Mouse (Mus musculus): ENCODE data around the gene Dhrs11. TPM values are rescaled to one million over a fixed set of nuclear protein-coding genes. Genes with fewer than 3 reads are reported as not detected.
"Not testable (repeated sequence)": the region's sequence is repeated elsewhere in the genome, so short reads cannot be mapped to it uniquely, and the experiment has no call there.

The Dhrs11 gene
- 8.8 and 9.5 TPM in 2 replicates for polyA plus RNA-seq (2012; rRNA removed)

DNA sequence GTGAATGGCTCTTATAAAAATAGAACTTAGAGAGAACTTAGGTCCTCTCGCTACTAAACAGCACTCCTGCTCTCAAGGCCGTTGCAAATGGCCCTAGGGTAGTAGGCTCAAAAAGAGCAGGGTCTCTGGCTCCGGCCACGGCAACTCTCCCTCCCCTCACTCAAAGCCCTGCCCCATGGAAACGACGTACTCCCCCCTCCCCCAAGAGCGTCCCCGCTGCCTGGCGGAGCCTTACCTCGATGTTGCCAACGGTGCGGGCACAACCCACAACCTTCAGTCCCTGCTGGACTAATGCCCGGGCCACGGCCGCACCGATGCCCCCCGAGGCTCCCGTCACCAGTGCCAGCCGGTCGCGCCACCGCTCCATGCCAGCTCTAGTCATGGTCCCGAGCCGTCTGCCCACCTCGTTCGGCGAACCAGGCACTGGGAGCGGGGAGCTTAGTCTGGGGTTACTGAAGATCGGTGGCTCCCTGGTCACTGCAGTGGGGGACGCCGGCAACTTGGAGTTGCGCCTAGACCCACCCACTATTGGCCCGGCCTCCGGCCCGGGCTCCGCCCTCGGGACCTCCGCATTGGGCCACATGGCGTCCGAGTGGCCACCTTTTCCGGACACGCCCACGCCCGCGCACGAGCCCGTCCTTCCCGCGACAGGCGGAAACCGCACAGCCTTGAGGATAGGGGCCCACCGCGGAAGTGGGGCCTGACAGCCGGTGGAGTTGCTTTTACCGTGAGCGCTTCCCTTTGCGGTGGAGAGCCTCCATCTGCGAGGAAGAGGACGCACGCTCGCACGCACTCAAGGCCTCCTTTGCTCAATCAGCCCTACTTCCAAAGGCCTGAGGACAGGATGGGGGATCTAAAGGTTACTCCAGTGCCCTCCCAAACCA is at the start of gene Dhrs11:
Dhrs11 (minus strand) TSS at position 479 of the 884 bp plus-strand sequence.
- DNase-seq (ENCODE audit: low read depth), result peak; percentile 84
- TF ChIP-seq CTCF (IDR thresholded peaks at IDR 0.05; ENCODE audit: borderline replicate concordance, extremely low read depth, insufficient read depth, insufficient read length) (no peak), POLR2A (IDR thresholded peaks at IDR 0.05; ENCODE audit: borderline replicate concordance, extremely low read depth, insufficient read depth, insufficient read length, poor library complexity, severe bottlenecking) (no peak)

DNA sequence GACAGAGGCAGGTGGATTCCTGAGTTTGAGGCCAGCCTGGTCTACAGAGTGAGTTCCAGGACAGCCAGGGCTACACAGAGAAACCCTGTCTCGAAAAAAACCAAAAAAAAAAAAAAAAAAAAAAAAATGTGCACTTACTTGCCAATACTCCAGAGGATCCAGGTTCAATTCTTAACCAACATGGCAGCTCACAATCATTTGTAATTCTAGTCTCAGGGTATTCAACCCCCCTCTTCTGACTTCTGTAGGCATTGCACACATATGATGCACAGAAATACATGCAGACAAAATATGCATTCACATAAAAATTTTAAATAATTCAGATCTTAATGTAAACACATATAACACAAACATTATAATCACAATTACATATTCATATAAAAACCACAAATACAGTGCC is 47.2 kb upstream of the Dhrs11 start:
- DNase-seq (ENCODE audit: low read depth), result not testable (repeated sequence)

DNA sequence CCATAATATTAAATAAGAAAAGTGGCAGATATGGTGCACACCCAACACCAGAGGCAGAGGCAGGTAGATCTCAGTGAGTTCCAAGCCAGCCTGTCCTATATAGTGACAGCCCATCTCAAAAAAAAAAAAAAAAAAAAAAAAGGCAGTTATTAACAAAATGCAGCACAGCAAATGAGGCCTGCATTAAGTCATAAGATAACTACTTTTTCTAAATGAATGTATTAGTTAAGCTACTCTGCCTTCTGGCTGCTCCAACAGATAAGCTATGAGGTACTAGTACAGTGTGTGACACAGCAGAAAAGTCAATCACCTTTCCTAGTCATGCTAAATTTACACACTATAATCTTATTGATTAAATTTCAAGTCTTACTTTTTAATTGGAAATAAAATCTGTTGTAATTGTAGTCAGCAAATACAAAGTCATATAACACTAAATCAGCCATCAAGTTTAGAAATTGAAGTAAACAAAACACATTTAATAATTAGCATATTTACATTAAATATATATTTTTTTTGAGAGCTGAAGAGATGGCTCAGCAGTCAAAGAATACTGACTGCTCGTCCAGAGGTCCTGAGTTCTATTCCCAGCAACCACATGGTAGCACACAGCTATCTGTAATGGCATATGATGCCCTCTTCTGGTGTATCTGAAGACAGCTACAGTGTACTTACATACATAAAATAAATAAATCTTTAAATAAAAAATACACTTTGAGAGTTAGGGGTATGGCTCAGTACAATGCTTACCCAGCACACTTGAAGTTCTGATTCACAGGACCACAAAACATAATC is 44.4 kb upstream of the Dhrs11 start:
- TF ChIP-seq POLR2A (IDR thresholded peaks at IDR 0.05; ENCODE audit: borderline replicate concordance, extremely low read depth, insufficient read depth, insufficient read length, poor library complexity, severe bottlenecking) (no peak), CTCF (IDR thresholded peaks at IDR 0.05; ENCODE audit: borderline replicate concordance, extremely low read depth, insufficient read depth, insufficient read length) (no peak)
- no peak for DNase-seq (ENCODE audit: low read depth)

DNA sequence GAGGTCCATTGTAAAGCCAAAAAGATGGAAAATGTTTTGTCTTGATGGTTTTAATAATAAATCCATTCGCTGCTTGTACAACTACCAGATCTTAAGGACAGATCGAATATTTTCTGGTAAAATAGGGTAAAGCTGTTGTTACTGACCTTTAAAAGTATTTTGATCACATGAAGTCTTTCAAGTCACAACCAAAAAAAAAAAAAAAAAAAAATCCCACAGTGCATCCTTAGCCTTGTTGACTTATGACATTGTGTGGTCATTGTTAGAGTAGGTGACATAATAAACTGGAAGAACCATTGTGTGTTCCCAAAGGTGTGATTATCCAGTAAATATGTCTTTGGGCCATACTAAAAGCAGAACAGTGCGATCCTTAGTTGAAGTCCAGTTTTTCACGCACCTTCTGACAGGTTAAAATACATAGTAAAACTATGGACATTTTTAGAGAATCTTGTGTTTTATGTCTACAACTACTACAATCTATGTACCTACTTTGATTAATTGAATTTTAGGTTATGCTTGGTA is 42.8 kb upstream of the Dhrs11 start:
- no peak for DNase-seq (ENCODE audit: low read depth)
- TF ChIP-seq CTCF (IDR thresholded peaks at IDR 0.05; ENCODE audit: borderline replicate concordance, extremely low read depth, insufficient read depth, insufficient read length) (no peak), POLR2A (IDR thresholded peaks at IDR 0.05; ENCODE audit: borderline replicate concordance, extremely low read depth, insufficient read depth, insufficient read length, poor library complexity, severe bottlenecking) (no peak)

DNA sequence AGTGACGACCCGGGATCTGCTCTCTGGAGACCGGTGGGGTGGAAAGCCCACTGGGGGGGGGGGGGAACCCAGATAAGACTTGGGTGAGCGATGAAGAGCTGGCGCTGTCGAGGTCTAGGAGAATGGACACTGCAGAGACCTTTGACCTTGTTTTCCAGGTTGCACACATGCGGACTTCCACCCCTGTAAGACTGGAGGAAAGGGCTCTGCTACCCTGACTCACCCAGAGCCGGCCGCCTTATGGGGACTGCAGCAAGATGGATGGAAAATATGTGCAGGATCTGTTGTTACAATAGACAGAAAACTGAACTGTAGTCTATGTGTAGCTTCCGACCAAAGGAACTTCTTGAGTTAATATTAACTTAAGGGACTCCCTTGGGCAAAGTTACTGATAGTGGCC is 42.3 kb upstream of the Dhrs11 start:
- no peak for DNase-seq (ENCODE audit: low read depth)

DNA sequence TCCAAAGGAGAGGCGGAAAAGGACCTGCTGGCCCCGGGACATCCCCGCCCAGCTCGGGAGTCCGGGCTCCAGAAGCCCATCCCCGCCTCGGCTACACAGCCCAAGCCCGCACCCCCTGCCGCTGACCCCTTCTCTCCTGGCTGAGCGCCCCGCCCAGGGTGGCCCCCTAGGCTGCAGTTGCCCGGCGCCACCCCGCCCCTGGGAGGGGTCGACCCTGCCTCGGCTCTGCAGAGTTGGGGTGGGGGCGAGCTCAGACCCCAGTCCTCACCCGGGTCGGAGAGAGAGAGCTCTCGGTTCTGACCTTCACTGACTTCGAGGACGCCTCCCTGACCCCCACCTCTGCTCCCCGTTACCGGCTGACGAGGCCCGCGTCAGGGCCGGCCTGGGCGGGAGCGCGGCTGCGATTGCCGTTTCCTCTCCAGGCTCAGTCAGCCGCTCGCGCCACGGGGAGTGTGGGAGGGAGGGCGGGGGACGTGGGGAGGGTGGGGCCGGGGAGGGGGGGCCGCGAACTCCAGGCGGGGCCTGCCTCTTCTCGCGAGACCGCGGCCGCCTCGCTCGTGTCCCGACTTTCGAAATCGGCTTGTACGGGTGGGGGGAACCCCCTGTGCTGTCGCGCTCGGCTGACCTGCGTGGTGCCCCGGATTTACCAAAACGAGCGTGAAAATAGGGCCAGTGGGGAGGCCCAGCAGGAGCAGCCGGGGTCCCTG is 41.7 kb upstream of the Dhrs11 start, which contains the start of gene Ggnbp2:
Ggnbp2 (minus strand) TSS at position 481 of the 707 bp plus-strand sequence.
- no peak for TF ChIP-seq CTCF (IDR thresholded peaks at IDR 0.05; ENCODE audit: borderline replicate concordance, extremely low read depth, insufficient read depth, insufficient read length)
- peak; percentile 64 for TF ChIP-seq POLR2A (IDR thresholded peaks at IDR 0.05; ENCODE audit: borderline replicate concordance, extremely low read depth, insufficient read depth, insufficient read length, poor library complexity, severe bottlenecking)
- DNase-seq (ENCODE audit: low read depth), result peak; percentile 96

More for the DNA sequence above, 42.3 kb upstream of the Dhrs11 start:
- TF ChIP-seq POLR2A (IDR thresholded peaks at IDR 0.05; ENCODE audit: borderline replicate concordance, extremely low read depth, insufficient read depth, insufficient read length, poor library complexity, severe bottlenecking), result no peak
- TF ChIP-seq CTCF (IDR thresholded peaks at IDR 0.05; ENCODE audit: borderline replicate concordance, extremely low read depth, insufficient read depth, insufficient read length), result no peak

DNA sequence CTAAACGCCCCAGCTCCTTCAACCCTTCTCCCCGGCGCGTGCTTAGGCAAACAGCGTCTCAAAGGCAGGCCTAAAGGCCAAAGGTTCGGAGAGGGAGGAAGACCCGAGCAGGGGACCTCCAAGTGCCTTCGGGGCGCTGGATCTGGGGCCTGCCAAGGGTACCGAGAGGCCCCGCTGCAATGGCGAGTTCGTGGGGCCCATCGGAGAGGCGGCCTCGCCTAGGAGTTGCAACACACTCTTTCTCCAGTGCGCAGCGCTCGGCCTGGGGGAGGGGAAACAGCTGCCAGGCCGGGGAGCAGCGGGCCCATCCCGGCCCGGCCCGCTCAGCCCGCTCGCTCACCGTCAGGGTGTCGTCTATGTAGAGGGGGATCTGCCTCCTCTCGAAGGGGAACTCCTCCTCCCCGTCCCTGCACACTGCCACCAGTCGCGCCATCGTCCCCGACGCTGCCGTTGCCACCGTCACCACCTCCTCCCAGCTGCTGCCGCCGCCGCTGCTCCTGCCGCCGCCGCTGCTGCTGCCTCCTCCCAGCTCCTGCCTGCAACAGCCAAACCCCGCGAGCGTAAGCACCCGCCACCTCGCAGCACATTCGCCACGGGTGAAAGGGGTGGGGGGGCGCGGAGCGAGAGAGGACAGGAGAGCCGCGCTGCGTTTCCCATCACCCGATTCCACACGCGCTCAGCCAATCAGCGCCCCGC is 40.9 kb upstream of the Dhrs11 start:
- DNase-seq (ENCODE audit: low read depth), result peak; percentile 99
- TF ChIP-seq CTCF (IDR thresholded peaks at IDR 0.05; ENCODE audit: borderline replicate concordance, extremely low read depth, insufficient read depth, insufficient read length), result no peak
- TF ChIP-seq POLR2A (IDR thresholded peaks at IDR 0.05; ENCODE audit: borderline replicate concordance, extremely low read depth, insufficient read depth, insufficient read length, poor library complexity, severe bottlenecking), result peak; percentile 74

DNA sequence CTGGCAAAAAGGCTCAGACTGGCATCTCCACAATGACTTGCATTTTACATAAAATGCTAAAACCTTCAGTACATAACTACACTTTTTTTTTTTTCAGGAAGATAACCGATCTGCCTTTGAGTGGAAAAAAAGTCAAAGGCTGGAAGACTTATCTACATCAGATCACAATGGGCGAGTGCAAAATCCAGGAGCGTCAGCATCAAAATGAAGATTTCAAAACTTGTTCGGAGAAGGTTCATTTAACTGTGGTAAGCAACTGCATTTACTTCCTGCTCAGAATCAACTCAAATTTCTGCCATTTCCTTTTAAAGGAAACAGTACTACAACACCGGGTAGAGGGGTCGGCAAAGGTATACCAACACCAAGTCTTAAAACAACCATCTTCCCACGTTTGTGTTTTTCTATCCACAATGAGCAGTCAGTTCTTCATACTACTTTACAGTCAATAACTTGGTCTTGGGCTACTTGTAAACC is 40.0 kb upstream of the Dhrs11 start:
- DNase-seq (ENCODE audit: low read depth), result peak; percentile 1
- TF ChIP-seq CTCF (IDR thresholded peaks at IDR 0.05; ENCODE audit: borderline replicate concordance, extremely low read depth, insufficient read depth, insufficient read length), result no peak
- no peak for TF ChIP-seq POLR2A (IDR thresholded peaks at IDR 0.05; ENCODE audit: borderline replicate concordance, extremely low read depth, insufficient read depth, insufficient read length, poor library complexity, severe bottlenecking)

DNA sequence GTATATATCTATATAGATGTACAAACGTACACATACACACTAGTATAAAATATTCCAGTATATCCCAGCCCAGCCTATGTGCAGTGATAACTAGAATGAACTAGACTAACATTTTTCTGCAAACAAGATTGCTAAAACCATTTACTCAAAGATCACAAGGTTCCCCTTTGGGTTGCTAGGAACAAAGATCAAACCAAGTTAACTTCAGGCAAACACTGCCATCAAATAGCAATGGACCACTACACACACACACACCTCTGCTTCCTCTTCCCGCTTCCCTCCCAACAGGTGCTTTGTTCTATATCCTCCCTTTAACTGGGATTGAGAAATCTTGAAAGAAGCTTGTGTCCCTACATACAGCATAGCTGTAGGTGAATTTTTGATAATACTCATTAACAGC is 38.8 kb upstream of the Dhrs11 start:
- no peak for TF ChIP-seq CTCF (IDR thresholded peaks at IDR 0.05; ENCODE audit: borderline replicate concordance, extremely low read depth, insufficient read depth, insufficient read length)
- TF ChIP-seq POLR2A (IDR thresholded peaks at IDR 0.05; ENCODE audit: borderline replicate concordance, extremely low read depth, insufficient read depth, insufficient read length, poor library complexity, severe bottlenecking), result no peak

DNA sequence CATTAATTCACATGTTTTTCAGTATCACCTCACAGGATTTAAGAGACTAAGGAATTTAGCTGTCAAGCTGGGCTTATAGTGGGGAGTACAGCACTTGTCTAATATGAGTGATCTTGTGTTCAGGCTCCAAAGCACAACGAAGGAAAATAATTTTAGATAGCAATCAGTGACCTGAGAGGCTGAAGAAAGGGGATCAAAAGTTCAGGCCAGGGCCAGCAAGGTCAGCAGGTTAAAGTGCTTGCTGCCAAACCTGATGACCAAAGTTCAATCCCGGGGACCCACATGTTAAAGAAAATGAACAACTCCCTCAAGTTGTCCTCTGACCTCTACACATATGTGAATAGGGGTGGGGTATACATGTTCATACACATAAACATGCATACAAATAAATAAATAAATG is 36.5 kb upstream of the Dhrs11 start:
- TF ChIP-seq CTCF (IDR thresholded peaks at IDR 0.05; ENCODE audit: borderline replicate concordance, extremely low read depth, insufficient read depth, insufficient read length) (no peak), POLR2A (IDR thresholded peaks at IDR 0.05; ENCODE audit: borderline replicate concordance, extremely low read depth, insufficient read depth, insufficient read length, poor library complexity, severe bottlenecking) (no peak)
- no peak for DNase-seq (ENCODE audit: low read depth)

More for the DNA sequence above, 38.8 kb upstream of the Dhrs11 start:
- no peak for DNase-seq (ENCODE audit: low read depth)
